Mouse (Mus musculus) lung, postnatal 0 days (tissue): ENCODE data around the gene Olfr1344.
"Not testable (repeated sequence)": the region's sequence is repeated elsewhere in the genome, so short reads cannot be mapped to it uniquely, and the experiment has no call there.

Source experiments
- CTCF ChIP-seq: IDR thresholded peaks from 2 replicates; pipeline ENCODE4 v1.5.1; 2016; ENCODE audit warnings: antibody characterized with exemption, mild to moderate bottlenecking
- EP300 ChIP-seq: IDR thresholded peaks from 2 replicates; pipeline ENCODE4 v1.6.1; 2016; ENCODE audit warnings: antibody characterized with exemption, mild to moderate bottlenecking, control low read depth

DNA sequence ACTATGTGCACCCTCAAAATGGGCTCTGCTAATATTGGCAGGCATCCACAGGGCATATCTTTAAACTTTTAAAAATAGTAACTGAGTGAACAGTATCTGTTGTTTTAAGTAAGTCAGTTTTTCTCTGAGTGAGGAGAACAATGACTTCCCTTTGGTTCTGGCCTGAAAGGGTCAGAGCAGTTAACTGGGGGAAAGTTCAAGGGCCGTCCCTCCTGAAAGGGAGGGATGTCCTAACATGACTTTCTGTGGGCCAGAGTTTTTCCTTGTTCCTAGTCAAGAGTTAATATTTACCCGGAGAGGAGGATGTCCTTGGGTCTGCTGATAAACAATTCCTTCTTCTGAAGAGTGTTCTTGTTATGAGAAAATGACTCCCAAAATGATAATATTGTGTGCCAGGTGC is 39.1 kb downstream of the Olfr1344 start:
- not testable (repeated sequence) for TF ChIP-seq CTCF, EP300
